Mouse (Mus musculus): Measurements from ENCODE around the gene U2surp.
A peak's percentile ranks its signal among the peaks of the same experiment; 100 is the strongest.

U2surp gene

DNA sequence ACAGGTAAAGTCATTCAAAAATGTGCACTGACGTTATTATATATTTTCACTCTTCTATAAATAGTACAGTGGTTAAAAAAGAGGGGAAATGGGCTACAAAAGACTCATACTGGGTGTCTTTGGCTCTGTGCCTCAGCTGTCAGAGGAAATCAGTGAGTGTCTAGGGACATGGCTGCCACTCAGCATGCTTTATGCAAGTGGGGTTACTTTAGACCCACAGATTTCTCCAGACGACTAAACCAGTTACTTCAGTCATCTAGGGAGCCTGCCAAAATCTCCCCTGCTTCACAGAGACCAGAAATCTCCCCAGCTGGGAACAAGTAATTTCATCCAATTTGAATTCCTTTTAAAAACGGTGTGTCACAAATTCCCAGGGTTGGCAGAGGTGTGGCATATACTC is 59.9 kb downstream of the U2surp start:
- no peak for DNase-seq

DNA sequence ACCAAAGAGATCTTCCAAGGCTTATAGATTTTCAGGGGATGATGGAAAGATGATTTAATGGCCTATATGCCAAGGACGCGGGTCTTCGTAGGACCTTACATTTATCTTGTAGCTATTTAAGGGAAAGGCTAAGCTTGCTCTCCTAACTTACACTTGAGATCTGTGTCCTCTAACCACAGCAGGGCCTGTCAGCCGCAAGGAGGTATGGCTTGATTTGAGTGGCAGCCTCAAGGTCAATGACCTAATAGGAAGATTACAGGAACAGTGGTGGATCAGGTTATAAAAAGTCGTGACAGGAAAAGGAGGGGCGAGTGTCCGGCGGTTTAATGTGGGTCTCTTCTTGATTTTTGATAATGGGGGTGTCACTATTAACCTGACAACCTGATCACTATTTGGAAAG is 61.2 kb downstream of the U2surp start:
- no peak for DNase-seq

DNA sequence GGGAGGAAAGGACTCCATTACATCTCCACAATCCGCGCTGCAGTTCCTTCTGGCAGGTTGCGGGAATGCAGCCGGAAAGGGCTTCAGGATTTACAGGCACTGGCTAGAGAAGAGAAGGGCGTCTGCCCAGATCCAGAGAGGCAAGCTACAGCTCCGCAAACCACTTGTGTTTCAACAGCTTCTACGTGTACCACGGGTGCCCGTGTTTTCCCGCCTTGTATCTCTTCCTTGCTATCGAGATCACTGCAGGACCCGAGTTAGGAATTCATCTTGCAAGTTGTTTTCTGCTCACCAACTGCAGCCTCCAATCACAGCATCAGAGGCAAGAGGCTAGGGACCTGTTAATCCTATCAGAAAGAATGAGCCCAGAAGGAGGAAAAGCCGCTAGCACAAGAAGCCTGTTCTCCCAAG is 69.5 kb downstream of the U2surp start:
- peak; percentile 51 for DNase-seq

DNA sequence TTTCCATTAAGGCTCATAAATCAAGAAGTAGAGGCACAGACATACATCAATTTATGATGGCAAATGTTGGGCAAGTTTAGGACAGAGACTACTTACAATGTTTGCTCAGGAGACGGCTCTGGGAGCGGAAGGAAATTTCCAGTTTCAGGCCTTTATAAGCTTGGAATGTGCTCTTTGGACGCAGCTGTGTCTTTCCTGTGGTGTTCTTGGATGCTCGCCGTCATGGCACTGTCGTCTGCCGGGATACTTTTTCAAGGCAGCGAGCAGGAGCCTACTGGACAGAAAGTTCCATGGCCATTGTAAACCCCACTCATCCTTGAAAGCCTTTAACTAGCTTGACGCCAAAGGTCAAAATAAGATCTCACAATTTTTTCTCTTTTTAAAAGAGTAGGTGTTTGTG is 73.9 kb downstream of the U2surp start:
- no peak for DNase-seq

DNA sequence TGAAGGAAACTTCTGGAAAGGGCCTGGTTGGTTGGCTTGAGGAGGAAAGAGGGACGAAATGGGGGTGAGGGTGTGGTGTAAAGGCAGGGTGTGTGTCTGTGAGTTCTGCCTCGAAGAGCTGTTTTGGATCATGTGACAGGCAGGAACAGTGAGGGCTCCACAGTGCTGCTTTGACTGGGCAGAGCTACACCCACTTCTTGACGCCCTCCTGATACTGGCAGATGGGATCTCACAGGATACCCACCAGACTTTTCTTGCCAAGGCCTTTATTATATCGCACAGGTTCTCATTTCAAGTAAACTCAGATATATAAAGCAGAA is 75.5 kb downstream of the U2surp start:
- DNase-seq: no peak

DNA sequence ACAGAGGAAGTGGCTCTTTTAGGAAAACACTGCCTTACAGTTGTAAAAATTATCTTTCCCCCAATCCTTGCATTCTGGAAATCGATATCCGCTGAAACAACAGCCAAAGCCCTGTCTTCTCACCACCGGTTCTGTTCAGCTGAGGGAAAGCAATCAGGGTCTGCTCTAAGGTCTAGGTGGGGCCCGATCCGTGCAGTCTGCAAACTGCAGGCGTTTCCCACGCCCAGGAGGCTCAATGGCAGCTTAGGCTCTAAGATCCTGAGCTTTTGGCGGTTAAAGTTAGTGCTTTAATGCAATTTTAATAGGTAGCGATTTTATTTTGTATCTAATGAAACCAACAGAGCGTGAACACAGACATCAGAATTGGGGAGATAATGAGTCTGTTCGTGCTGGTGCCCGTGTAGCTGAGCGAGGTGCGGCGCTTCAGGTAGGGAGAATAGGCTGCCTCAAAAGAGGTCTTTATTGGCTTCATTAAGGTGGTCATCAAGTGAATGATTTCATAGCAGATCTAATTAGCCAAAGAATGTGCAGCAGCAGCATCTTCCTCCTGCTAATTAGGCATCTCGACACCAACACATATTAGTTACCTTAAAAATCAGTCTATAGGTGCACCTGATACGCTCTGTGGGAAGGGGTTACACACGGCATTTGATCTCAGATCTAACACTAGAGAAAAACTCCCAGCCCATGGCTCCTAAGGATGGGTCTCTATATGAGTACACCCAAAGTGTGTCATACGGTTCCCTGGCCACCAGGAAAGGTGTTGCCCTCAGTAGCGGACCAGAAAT is 76.1 kb downstream of the U2surp start:
- no peak for DNase-seq

DNA sequence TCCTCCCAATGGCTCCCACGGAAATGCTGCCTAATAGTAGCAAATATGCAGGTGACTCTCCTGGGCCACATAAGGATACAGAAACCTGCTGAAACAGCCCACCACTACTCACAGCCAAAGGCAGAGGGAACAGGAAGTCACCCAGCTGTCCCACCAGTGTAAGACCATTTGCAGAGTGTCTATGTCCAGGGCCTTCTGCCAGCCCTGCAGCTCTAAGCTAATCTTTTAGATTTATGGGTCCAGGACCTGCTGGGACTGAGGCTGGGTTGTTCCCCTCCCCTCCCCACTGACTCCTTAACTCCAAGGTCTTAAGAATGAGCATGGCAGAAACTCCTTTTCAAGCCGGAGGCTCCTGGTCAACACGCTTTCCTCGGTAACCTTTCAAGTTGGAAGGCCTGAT is 83.5 kb downstream of the U2surp start:
- DNase-seq: peak; percentile 37

DNA sequence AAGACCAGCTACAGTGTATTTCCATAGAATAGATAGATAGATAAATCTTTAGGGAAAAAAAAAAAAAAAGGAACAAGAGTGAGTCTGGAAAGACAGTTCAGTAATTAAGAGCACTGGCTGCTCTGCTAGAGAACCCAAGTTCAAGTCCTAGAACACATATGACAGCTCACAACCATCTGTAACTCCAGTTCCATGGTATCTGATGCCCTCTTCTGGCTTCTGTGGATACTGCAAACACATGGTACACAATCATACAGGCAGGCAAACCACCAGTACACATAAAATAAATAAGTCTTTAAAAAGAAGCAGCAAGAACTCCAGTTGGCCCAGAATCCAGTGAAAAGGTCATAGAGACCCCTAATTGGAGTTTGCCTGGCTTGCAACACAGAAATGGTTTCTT is 97.9 kb downstream of the U2surp start:
- DNase-seq: no peak

DNA sequence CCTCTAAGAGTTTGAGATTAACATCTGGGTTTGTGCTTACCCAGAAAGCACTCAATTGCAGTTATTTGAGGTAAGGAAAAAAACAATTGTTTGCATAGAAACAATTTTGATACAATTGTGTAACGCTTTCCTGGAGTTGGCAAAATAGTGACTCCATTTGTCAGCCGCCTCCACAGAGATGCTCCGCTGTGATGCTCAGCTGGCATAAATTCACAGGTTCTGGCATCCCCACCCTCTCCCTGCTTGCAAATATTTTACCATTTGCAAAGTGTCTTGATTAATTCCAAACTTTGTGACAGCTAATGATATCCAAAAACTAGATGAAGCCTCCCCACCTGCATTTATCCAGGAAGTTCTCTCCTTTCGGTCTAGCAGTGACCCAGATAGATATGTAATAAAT is 99.7 kb downstream of the U2surp start:
- DNase-seq: no peak

DNA sequence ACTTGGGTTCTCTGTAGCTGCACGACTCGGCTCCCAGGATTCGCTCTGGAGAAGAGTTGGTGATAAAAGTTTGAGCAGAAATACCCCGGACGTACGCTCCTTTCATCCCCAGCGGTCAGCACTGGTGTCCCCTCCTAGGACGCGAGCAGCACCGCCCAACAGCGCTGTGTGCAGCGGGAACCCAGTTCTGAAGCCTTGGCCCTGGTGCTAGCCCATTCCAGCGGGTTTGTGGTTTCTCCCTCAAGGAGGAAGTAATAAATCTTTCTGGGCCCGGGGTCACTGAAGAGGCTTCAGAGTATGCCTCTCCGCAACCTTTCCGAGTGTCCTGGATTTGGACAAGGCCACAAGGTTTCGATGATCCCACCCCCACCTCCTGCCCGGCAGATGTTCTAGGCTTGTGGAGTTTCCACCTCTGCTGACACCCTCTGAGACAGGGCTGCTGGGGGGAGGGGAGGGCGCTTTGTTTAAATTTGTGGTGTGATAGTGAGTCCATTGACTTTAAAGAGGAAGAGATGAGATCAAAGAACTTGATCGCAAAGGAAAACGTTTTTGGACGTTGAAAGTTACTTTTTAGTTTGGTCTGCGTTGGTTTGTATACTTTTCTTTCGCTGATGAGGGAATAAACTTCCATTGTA is 104.1 kb downstream of the U2surp start:
- DNase-seq: peak; percentile 78
